Mouse (Mus musculus) left cerebral cortex, postnatal 4 days (tissue): ENCODE results near the gene Decr2. TPM values are rescaled to one million over a fixed set of nuclear protein-coding genes. Genes with fewer than 3 reads are reported as not detected.
A peak's percentile ranks its signal among the peaks of the same experiment; 100 is the strongest.
"Not testable (repeated sequence)": the region's sequence is repeated elsewhere in the genome, so short reads cannot be mapped to it uniquely, and the experiment has no call there.

Experiments
- DNase-seq: peaks from one replicate; pipeline ENCODE4 v3.0.0-alpha.2; 2022
- intact Hi-C: fragments of 180-260 bp; cut with DNase I; formaldehyde crosslinking; loops from one replicate; pipeline ENCODE4 v1.15.1; 2025
- total RNA-seq, 2 experiments: library from RNA; stranded (reverse); gene quantifications; 2 replicates each; pipeline ENCODE4 v1.2.3; 2021

Gene Decr2
- total RNA-seq, 2 experiments from 2014 or later = 21.7 to 24.3 TPM

DNA sequence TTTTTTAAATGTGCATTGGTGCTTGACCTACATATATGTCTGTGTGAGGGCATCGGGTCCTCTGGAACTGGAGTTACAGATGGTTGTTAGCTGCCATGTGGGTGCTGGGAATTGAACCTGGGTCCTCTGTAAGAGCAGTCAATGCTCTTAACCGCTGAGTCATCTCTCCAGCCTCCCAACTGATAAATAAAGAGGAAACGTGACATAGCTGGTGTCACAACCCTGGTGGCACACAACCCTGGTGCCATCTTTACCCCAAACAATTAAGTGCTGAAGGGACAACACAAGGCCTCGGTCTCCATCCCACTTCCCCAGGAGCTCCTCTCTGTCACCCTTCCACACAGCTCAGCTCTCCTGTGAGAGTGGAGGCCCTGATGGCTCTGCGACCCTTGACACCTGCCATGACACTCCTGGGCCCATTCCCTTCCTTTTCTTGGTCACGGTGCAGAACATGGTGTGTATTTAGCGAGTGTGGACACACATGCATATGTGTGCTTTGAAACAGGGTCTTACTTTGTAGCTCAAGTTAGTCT lies 23.6 kb downstream of the Decr2 start:
- no peak for DNase-seq
- intact Hi-C loops = no loop called here

DNA sequence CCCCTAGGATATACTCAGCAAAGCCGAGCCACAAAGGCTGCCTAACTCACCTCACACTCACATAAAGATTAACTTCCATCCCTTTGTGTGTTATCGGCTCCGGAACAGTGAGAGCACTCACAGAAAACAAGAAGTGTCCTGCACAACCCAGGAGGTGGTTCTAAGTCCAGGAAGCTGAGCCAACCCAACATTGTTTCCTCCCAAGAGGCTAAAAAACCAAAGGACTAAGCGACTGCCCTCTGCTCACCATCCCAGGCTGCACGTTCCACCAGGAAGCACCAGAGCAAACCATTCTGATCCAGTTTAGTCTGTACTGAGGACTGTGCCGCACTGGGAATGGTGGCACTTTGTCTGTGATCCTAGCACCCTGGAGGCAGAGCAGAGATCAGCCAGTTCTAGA lies 25.2 kb downstream of the Decr2 start:
- no peak for DNase-seq
- intact Hi-C loops = no loop called here

DNA sequence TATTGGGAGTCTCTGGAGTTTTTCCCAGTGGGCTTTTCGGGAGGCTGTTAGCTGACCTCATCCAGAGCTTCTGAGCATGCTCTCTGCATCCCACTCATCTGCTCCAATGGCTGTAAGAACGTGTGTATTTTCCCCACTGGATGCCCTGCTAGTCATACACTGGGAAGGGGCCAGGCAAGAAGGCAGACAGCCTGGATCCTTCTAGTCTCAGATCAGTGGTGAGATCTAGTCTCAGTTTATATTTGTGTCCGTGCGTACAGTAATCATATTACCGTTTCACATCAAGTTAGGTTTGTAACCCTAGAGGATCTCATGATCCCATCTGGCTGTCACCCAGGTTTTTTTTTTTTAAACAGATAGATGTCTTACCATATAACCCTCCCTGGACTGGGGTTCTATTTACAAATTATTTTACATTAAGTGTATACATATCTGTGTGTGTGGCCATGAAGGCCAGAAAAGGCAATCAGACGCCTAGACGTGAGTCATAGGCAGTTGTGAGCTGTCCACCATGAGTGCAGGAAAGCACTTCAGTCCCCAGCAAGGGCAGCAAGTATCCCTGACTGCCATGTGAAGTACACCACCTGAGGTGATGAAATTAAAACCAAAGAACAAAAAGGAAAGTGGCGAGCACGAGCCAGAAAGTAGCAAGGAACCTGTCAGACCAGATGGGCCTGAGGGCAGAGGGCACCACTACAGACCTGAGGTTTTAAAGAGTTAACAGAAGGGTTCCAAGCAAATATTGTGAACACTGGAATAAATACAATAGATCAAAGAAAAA lies 32.2 kb downstream of the Decr2 start:
- DNase-seq = no peak
- intact Hi-C loops = no loop called here

DNA sequence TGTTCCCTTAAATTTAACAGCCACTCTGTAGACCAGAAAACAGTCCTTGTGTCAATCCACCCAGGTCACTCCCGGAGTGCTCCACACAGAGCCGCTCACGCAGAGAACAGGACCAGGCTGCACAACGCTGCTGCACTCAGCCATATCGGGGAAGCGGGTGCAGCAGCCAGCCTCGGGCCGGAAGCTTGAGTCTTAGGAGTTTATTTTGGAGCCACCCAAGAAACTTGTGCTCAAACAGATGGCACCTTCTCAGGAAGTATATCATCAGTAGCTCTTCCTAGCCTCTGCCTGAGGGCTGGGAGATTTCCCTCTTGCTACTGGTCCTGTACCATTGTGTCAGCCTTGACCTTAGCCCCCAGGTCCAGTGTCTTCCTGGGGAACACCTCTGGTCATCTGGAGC lies 32.9 kb downstream of the Decr2 start:
- intact Hi-C loops = no loop called here
- DNase-seq = no peak

DNA sequence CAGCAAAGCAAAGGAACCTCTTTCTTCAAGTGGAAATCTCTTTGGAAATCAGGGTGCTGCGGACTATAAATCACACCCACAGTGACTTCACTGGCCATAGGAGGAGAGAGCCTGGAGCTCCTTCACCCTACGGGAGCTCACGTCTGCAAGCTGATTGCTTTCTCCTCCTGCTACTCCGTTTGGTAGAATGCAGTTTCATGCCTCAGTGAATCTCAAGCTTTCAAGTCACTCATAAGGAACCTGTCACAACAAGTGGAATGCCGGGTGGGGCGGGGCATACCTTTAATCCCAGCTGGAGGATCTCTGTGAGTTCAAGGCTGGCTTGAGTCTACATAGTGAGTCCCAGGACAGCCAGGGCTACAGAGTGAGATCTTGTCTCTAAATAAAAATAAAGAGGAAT lies 35.0 kb downstream of the Decr2 start:
- intact Hi-C loops = no loop called here
- no peak for DNase-seq

DNA sequence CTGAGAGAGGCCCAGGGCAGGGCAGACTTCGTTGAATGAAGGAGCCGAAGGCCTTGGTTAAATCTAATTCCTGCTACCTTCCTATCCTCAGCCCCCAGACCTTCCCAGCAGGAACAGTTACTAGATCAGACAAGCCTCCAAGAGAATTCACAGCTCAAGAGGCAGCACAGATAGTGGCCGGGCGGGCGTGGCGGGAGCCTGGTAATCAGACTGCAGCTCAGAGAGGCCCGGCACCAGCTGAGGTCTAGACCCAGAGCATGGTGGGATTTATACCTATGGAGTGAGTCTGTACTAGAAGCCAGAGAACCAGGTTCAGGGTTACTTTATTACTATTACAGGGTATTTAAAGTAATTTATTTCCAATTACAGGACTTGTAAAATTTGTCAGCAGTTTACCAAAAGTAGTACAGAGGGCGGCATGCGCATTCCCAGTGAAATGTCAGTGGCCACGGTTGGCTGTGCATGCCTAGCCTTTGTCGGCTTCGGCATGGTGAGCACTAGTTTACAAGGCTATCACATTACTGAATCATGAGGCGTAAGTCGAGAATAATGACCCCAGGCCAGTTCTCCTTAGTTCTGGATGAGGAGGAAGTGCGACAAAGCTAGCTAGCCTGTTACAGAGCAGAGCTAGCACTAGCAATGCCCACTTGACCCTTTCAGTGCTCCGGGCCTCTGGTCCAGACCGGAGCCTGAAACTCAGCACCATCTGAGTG lies 35.8 kb downstream of the Decr2 start:
- DNase-seq = no peak
- intact Hi-C loops = no loop called here

DNA sequence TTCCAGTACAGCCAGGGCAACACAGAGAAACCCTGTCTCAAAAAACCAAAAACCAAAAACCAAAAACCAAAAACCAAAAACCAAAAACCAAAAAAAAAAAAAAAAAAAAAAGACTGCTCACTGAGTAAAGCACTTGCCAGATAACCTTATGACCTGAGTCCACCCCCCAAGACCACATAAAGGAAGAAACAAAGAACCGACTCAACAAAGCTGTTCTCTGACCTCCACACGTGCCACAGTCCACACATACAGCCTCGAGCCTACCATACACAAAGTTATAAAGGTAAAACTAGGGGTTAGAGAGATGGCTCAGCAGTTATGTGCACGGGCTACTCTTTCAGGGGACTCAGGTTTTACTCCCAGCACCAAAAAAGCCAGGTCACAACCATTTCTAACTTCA lies 37.4 kb downstream of the Decr2 start:
- intact Hi-C loops = no loop called here
- no peak for DNase-seq

DNA sequence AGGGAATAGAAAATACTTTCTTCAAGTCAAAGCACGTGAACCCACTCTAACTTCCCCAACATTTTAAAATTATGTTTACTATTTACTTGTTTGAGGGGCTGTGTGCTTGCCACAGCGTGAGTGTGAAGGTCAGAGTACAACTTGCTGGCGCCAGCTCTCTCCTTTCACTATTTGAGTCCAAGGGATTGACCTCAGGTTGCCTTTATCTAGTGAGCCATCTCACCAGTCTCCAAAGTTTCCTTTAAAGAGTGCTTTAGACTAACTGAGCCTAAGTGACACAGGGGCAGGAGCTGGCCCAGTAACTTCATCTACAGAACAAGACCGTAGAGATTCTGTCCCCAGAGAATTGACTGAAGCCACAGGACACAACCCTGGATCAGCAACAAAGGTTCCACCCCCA lies 38.1 kb downstream of the Decr2 start:
- DNase-seq = no peak
- intact Hi-C loops = no loop called here

DNA sequence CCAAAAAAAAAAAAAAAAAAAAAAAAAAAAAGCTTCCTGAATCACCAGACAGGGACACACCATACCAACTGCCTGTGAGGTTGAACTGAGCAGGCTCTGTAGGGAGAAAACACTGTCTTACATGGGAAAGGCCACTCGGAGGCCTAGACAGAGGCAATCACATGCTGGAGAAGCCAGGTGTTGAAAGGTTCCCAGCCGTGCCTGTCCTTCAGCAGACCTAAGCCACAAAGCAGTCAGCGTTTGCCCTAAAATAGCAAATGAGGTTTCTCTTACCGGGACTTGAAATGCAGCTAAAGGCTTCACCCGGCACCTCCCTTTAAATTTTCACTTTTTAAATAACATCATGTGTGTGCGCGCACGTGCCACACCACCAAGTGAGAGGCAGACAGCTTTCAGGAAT lies 42.0 kb downstream of the Decr2 start:
- no peak for DNase-seq
- intact Hi-C loops = no loop called here

DNA sequence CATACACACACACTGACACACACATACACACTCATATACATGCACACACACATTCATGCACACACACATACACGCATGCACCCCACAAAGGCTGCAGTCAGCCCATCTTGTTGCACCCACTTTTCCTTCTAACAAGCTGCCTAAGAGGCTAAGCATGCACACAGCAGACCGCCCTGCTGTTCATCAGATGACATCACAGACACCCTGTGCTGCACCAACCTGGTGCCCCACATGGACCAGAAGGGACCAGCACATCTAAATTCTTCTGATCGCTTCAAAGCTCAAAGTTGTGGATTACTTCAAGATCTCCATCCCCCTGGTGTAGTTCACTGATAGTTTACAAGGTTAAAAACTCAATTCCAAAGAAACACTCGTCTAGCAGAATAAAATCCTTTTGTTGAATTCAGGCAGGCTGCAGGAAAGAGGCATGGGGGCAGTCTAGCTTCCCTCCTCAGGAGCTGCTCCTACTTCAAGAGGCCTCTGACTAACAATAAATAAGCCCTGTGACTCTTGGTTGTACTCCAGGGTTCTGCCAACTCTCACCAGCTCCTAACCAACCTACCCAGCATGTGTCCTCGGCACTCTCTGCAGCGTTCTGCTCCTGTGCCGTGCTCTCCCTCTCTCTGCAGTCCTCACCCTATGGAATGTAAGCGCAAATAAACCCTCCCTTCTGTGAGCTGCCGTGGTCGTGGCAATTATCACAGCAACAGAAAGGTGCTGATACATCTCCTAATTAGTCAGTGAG lies 43.7 kb downstream of the Decr2 start:
- no peak for DNase-seq
- intact Hi-C loops = no loop called here

DNA sequence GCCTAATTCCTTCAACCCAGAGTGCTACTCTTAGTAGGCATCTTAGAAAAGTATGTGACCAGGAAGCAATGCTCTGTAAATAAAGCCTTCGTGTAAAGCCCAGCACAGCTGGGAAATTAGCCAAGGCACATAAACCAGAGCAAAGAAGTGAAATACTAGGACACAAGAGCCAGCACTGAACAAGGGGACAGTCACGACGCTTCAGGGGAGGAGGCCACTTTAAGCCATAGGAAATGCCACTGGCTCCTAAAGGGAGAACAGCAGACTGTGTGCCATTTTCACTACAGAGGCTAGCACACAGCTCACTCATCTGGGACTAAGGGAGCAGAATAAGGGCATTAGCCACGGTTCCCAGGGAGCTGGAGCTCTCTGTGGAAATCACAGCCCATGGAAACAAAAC lies 44.9 kb downstream of the Decr2 start:
- intact Hi-C loops = no loop called here
- DNase-seq = peak; percentile 22

DNA sequence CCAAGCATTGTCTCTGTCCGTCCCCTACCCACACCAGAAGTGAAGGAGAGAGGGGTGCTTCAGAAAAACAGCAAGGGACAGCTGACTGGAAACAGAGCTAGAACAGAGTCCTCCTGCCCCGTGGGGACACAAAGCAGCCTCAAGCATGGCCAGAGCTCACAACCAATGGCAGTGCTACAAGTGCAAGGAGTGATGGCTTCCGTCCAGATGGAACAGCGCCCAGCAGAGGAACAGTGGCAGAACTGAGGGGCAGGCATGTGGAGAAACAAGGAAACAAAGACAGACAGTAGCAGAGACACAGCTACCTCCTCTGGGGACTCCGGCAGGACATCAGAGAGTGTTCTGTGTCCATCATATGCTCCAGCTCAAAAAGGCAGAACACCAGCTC lies 46.9 kb downstream of the Decr2 start:
- intact Hi-C loops = no loop called here
- DNase-seq = peak; percentile 98

DNA sequence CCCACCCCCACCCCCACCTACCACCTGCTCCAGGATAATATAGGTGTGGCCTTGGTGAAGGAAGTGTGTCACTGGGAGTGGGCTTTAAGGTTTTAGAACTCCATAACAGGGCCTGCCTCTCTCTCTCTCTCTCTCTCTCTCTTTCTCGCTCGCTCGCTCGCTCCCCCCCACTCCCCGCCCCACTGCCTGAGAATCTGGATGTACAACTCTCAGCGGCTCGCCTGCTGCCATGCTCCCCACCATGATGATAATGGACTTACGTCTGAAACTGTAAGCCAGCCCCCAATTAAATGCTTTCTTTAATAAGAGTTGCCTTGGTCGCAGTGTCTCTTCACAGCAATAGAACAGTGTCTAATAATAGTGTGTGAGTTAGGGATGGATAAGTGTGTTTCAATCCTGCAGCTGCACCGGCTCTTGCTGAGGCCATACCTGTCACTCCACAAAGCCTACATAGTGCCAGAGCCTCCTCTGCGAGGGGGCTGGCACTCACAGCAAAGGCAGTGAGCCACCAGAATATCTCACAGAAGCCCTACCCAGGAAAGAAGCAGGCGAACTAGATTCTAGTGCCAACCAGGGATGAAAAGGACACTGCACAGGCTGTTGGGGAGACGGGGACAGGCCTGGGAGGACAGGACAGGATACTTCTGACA lies 47.4 kb downstream of the Decr2 start:
- intact Hi-C loops = no loop called here
- DNase-seq = peak; percentile 36

DNA sequence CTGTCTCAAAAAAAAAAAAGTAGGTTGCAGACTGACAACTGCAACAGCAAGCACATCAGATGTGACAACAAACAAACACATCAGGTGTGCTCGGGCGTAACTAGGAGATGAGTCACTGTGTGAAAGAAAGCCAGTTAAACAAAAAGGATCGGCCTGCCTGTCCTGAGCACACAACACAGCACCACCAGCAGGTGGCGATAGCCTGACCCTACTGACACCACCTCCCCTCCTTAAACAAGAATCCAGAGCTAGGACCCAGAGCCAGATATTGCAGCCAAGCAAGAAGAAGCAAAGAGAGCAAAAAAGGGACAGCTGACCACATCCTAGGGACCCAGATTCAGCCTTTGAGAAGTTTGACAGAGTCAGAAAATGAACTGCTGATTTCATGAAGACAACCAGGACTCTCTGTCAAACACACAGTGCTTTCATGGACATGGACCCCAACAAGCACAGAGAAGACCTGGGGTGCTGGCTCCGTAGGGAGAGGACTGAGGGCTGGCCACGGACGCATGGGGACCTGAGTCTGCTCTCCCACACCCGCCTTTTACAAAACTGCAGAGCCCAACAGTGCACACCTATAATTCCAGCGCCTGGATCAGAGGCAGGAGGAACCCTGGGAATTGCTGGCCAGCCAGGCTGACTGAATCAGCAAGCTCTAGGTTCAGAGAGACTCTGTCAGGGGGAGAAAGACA lies 48.9 kb downstream of the Decr2 start:
- intact Hi-C loops = no loop called here
- DNase-seq = peak; percentile 73

DNA sequence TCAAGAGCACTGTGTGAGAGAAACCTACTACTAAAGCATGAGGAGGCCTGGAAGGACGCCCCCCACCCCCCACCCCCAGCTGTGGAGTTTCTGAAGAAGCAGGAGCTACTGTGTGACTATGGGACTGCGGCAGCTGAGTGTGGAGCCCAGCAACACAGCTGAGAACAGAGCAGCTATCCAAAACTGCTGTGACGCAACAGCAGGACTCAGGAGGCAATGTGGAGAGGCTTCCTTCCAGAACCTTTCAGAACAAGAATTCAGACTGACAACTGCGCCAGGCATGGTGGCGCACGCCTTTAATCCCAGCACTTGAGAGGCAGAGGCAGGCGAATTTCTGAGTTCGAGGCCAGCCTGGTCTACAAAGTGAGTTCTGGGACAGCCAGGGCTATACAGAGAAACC lies 49.4 kb downstream of the Decr2 start:
- intact Hi-C loops, DNase-seq: not testable (repeated sequence)

DNA sequence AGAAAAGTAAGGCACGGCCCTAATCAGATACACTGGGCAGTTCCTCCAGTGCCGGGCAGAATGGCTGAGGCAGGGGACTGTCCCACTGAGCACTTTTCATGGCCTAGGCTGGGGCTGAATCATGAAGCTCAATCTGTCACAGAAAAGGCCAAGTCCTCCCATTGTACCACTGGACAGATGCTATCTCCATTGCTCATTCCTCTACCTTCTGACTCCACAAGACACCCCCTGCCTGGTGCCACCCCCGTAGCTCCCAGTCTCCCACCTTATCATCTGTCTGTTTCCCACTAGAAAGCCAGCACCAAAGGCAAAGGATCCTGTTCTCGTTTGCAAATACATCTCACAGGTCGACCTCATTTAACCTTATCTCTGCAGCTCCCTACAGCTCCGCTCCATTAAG lies 58.1 kb downstream of the Decr2 start:
- no peak for DNase-seq
- intact Hi-C loops = no loop called here

DNA sequence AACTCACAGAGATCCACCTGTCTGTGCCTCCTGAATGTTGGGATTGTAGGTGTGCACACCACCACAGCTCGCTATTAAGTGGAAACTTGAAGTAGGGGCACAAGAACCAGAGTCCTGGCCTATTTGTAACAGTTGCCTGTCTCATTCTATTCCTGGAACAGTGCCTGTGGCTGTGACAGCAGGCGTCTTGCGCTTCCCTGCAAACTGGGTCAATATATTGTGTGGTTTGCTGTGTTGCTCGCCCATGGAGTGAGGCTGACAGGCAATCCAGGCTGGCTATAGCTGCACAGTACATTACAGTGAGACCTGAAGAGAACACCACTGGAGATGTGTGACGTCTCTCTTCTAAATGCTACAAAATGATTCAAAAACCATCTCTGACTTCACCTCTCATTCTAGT lies 58.6 kb downstream of the Decr2 start:
- intact Hi-C loops = no loop called here

More for the DNA sequence above, 58.6 kb downstream of the Decr2 start:
- no peak for DNase-seq
